Mouse (Mus musculus): ENCODE data around the gene Mul1. TPM values are rescaled to one million over a fixed set of nuclear protein-coding genes. Genes with fewer than 3 reads are reported as not detected.

Gene Mul1
- polyA plus RNA-seq, 1 experiment from 2014 or later, result 20.2 TPM

GRCm38 (mm10) chr4:138429778-138430177 is 4.7 kb upstream of the Mul1 start:
- no peak for ATAC-seq
- Histone ChIP-seq H3K9ac (replicated peaks; ENCODE audit: low read depth, low read length) (no peak overlapping the region), H3K4me3 (replicated peaks; ENCODE audit: low read length) (no peak overlapping the region), H3K27me3 (replicated peaks; ENCODE audit: control insufficient read depth, insufficient read depth, low read length) (peaks cover 9% of the 10 kb centered on the region), H3K4me1 (replicated peaks; ENCODE audit: control insufficient read depth, insufficient read depth, low read length) (0 out of 2 replicates have a peak, but pooled peaks cover 3% of the 10 kb centered on the region), H3K27ac (ENCODE audit: low read length) (no peak overlapping the region), H3K36me3 (ENCODE audit: control insufficient read depth, insufficient read depth) (no peaks in the 10 kb centered on the region), H3K9me3 (ENCODE audit: control insufficient read depth, low read length) (no peaks in the 10 kb centered on the region), H3K4me2 (ENCODE audit: low read length) (no peak overlapping the region)
- 37% methylated on average over 3 of the region's 3 CpGs for WGBS

GRCm38 (mm10) chr4:138431340-138431739 is 3.1 kb upstream of the Mul1 start:
- H3K4me2 ChIP-seq (ENCODE audit: low read length), result no peak overlapping the region
- H3K27me3 ChIP-seq (replicated peaks; ENCODE audit: control insufficient read depth, insufficient read depth, low read length), result peaks cover 9% of the 10 kb centered on the region
- H3K36me3 ChIP-seq (ENCODE audit: control insufficient read depth, insufficient read depth), result no peaks in the 10 kb centered on the region
- no peak overlapping the region for H3K27ac ChIP-seq (ENCODE audit: low read length)
- H3K4me1 ChIP-seq (replicated peaks; ENCODE audit: control insufficient read depth, insufficient read depth, low read length), result peaks cover 14% of the 10 kb centered on the region
- H3K9me3 ChIP-seq (ENCODE audit: control insufficient read depth, low read length), result no peaks in the 10 kb centered on the region
- WGBS, result 40% methylated on average over 8 of the region's 8 CpGs
- H3K4me3 ChIP-seq (replicated peaks; ENCODE audit: low read length), result no peak overlapping the region
- no peak for ATAC-seq
- H3K9ac ChIP-seq (replicated peaks; ENCODE audit: low read depth, low read length), result no peak overlapping the region

GRCm38 (mm10) chr4:138440062-138440461 is 5.6 kb downstream of the Mul1 start:
- Histone ChIP-seq H3K27ac (ENCODE audit: low read length) (no peak overlapping the region), H3K4me2 (ENCODE audit: low read length) (no peak overlapping the region), H3K4me3 (replicated peaks; ENCODE audit: low read length) (no peak overlapping the region), H3K36me3 (ENCODE audit: control insufficient read depth, insufficient read depth) (peaks cover 14% of the 10 kb centered on the region), H3K9me3 (ENCODE audit: control insufficient read depth, low read length) (no peaks in the 10 kb centered on the region), H3K4me1 (replicated peaks; ENCODE audit: control insufficient read depth, insufficient read depth, low read length) (peaks cover 9% of the 10 kb centered on the region), H3K27me3 (replicated peaks; ENCODE audit: control insufficient read depth, insufficient read depth, low read length) (no peaks in the 10 kb centered on the region), H3K9ac (replicated peaks; ENCODE audit: low read depth, low read length) (no peak overlapping the region)
- WGBS, result 74% methylated on average over 3 of the region's 3 CpGs
- ATAC-seq, result no peak

GRCm38 (mm10) chr4:138444941-138445340 is 10.5 kb downstream of the Mul1 start:
- Histone ChIP-seq H3K4me2 (ENCODE audit: low read length) (no peak overlapping the region), H3K4me3 (replicated peaks; ENCODE audit: low read length) (no peak overlapping the region), H3K9me3 (ENCODE audit: control insufficient read depth, low read length) (no peaks in the 10 kb centered on the region), H3K27ac (ENCODE audit: low read length) (no peak overlapping the region), H3K9ac (replicated peaks; ENCODE audit: low read depth, low read length) (no peak overlapping the region), H3K27me3 (replicated peaks; ENCODE audit: control insufficient read depth, insufficient read depth, low read length) (no peaks in the 10 kb centered on the region), H3K4me1 (replicated peaks; ENCODE audit: control insufficient read depth, insufficient read depth, low read length) (peaks cover 25% of the 10 kb centered on the region), H3K36me3 (ENCODE audit: control insufficient read depth, insufficient read depth) (peaks cover 7% of the 10 kb centered on the region; the same call in 1 of the 2 replicates)
- no peak for ATAC-seq
- 9% methylated on average over 5 of the region's 5 CpGs for WGBS

- peaks cover 25% of the 10 kb centered on the region for H3K4me1 ChIP-seq (replicated peaks; ENCODE audit: control insufficient read depth, insufficient read depth, low read length)
- no peaks in the 10 kb centered on the region for H3K36me3 ChIP-seq (ENCODE audit: control insufficient read depth, insufficient read depth)
- H3K27me3 ChIP-seq (replicated peaks; ENCODE audit: control insufficient read depth, insufficient read depth, low read length), result 0 out of 2 replicates have a peak, but pooled peaks cover 3% of the 10 kb centered on the region
- H3K27ac ChIP-seq (ENCODE audit: low read length), result peak overlapping the region; percentile 71
- H3K4me2 ChIP-seq (ENCODE audit: low read length), result no peak overlapping the region
- no peak; the same call in none of the 2 replicates for ATAC-seq
- H3K9ac ChIP-seq (replicated peaks; ENCODE audit: low read depth, low read length), result peak overlapping the region; percentile 51
- H3K4me3 ChIP-seq (replicated peaks; ENCODE audit: low read length), result no peak overlapping the region
- no peaks in the 10 kb centered on the region for H3K9me3 ChIP-seq (ENCODE audit: control insufficient read depth, low read length)
- WGBS, result 9% methylated on average over 13 of the region's 13 CpGs
Measured at GRCm38 (mm10) chr4:138446981-138447380, 12.5 kb downstream of the Mul1 start.

- peak overlapping the region; percentile 47 for H3K4me2 ChIP-seq (ENCODE audit: low read length)
- 0 out of 2 replicates have a peak, but pooled peaks cover 3% of the 10 kb centered on the region for H3K27me3 ChIP-seq (replicated peaks; ENCODE audit: control insufficient read depth, insufficient read depth, low read length)
- H3K9me3 ChIP-seq (ENCODE audit: control insufficient read depth, low read length), result no peaks in the 10 kb centered on the region
- 0% methylated on average over 8 of the region's 8 CpGs for WGBS
- no peak overlapping the region; the same call in 1 of the 2 replicates for H3K4me3 ChIP-seq (replicated peaks; ENCODE audit: low read length)
- no peaks in the 10 kb centered on the region for H3K36me3 ChIP-seq (ENCODE audit: control insufficient read depth, insufficient read depth)
- peak overlapping the region; percentile 92 for H3K27ac ChIP-seq (ENCODE audit: low read length)
- ATAC-seq, result peak; percentile 92
- peaks cover 25% of the 10 kb centered on the region for H3K4me1 ChIP-seq (replicated peaks; ENCODE audit: control insufficient read depth, insufficient read depth, low read length)
- peak overlapping the region; percentile 51 for H3K9ac ChIP-seq (replicated peaks; ENCODE audit: low read depth, low read length)
Measured at GRCm38 (mm10) chr4:138447387-138447786, 12.9 kb downstream of the Mul1 start.

- no peaks in the 10 kb centered on the region for H3K9me3 ChIP-seq (ENCODE audit: control insufficient read depth, low read length)
- peak; percentile 73 for ATAC-seq
- WGBS, result 34% methylated on average over 15 of the region's 15 CpGs
Measured at GRCm38 (mm10) chr4:138447827-138448602, 13.5 kb downstream of the Mul1 start.

GRCm38 (mm10) chr4:138448872-138449615 is 14.6 kb downstream of the Mul1 start:
- Histone ChIP-seq H3K36me3 (ENCODE audit: control insufficient read depth, insufficient read depth) (no peaks in the 10 kb centered on the region), H3K4me3 (replicated peaks; ENCODE audit: low read length) (no peak overlapping the region), H3K27me3 (replicated peaks; ENCODE audit: control insufficient read depth, insufficient read depth, low read length) (0 out of 2 replicates have a peak, but pooled peaks cover 3% of the 10 kb centered on the region), H3K9ac (replicated peaks; ENCODE audit: low read depth, low read length) (no peak overlapping the region), H3K4me2 (ENCODE audit: low read length) (no peak overlapping the region), H3K27ac (ENCODE audit: low read length) (no peak overlapping the region), H3K4me1 (replicated peaks; ENCODE audit: control insufficient read depth, insufficient read depth, low read length) (peaks cover 36% of the 10 kb centered on the region), H3K9me3 (ENCODE audit: control insufficient read depth, low read length) (no peaks in the 10 kb centered on the region)
- 57% methylated on average over 7 of the region's 7 CpGs for WGBS
- no peak for ATAC-seq

More at GRCm38 (mm10) chr4:138447827-138448602, 13.5 kb downstream of the Mul1 start:
- Histone ChIP-seq H3K9ac (replicated peaks; ENCODE audit: low read depth, low read length) (peak overlapping the region; percentile 34; the same call in 1 of the 2 replicates), H3K4me3 (replicated peaks; ENCODE audit: low read length) (no peak overlapping the region; the same call in 1 of the 2 replicates), H3K4me2 (ENCODE audit: low read length) (peak overlapping the region; percentile 47), H3K27ac (ENCODE audit: low read length) (peak overlapping the region; percentile 92), H3K4me1 (replicated peaks; ENCODE audit: control insufficient read depth, insufficient read depth, low read length) (peaks cover 27% of the 10 kb centered on the region), H3K36me3 (ENCODE audit: control insufficient read depth, insufficient read depth) (no peaks in the 10 kb centered on the region), H3K27me3 (replicated peaks; ENCODE audit: control insufficient read depth, insufficient read depth, low read length) (0 out of 2 replicates have a peak, but pooled peaks cover 3% of the 10 kb centered on the region)

- ATAC-seq, result no peak
- WGBS, result 59% methylated on average over 12 of the region's 12 CpGs
Measured at GRCm38 (mm10) chr4:138449636-138450314, 15.3 kb downstream of the Mul1 start.

More at GRCm38 (mm10) chr4:138449636-138450314, 15.3 kb downstream of the Mul1 start:
- Histone ChIP-seq H3K4me3 (replicated peaks; ENCODE audit: low read length) (no peak overlapping the region), H3K27ac (ENCODE audit: low read length) (no peak overlapping the region), H3K4me2 (ENCODE audit: low read length) (no peak overlapping the region), H3K36me3 (ENCODE audit: control insufficient read depth, insufficient read depth) (no peaks in the 10 kb centered on the region), H3K27me3 (replicated peaks; ENCODE audit: control insufficient read depth, insufficient read depth, low read length) (0 out of 2 replicates have a peak, but pooled peaks cover 3% of the 10 kb centered on the region), H3K4me1 (replicated peaks; ENCODE audit: control insufficient read depth, insufficient read depth, low read length) (peaks cover 36% of the 10 kb centered on the region), H3K9ac (replicated peaks; ENCODE audit: low read depth, low read length) (no peak overlapping the region), H3K9me3 (ENCODE audit: control insufficient read depth, low read length) (no peaks in the 10 kb centered on the region)
